12 mouse cellular contexts compared by ENCODE assay signal in genomic region chr6:29430681-29431420, GRCm38 (mm10). TPM values are rescaled to one million over a fixed set of nuclear protein-coding genes. Genes with fewer than 3 reads are reported as not detected.
DNase-seq lines count a peak whose midpoint lies in the region; ATAC-seq lines count a peak whose summit lies in the region.
"Had no signal": no experiment of that assay in that cellular context is flagged by ENCODE, and none has a peak within 500 bp of the region (broad histone marks: within the 10 kb centered on the region; RNA-seq: fewer than 3 reads in every experiment).

No protein-coding gene starts in this region.

- intact Hi-C loops in gastrocnemius, postnatal 14 days (cut with DNase I; ENCODE audit: low total_unique reads), result no loop called here

- H3K27me3 ChIP-seq in forebrain, embryonic 11.5 days (ENCODE audit: control insufficient read depth, insufficient read depth, low read length), result peaks cover 37% of the 10 kb centered on the region
- peaks cover 64% of the 10 kb centered on the region for H3K27me3 ChIP-seq in forebrain, embryonic 12.5 days
- peaks cover 46% of the 10 kb centered on the region for H3K27me3 ChIP-seq in limb, embryonic 12.5 days

- H3K4me2 ChIP-seq in forebrain, embryonic 11.5 days (ENCODE audit: low read depth, low read length, severe bottlenecking), result no peak overlapping the region
- H3K4me2 ChIP-seq in forebrain, embryonic 12.5 days, result no peak overlapping the region
- H3K4me2 ChIP-seq in limb, embryonic 12.5 days, result no peak overlapping the region
- H3K4me2 ChIP-seq: hindbrain, embryonic 14.5 days; liver, embryonic 13.5 days; midbrain, embryonic 12.5 days had no signal

- H3K9ac ChIP-seq in forebrain, embryonic 11.5 days (ENCODE audit: low read length), result no peak overlapping the region
- H3K9ac ChIP-seq in forebrain, embryonic 12.5 days, result no peak overlapping the region
- H3K9ac ChIP-seq in limb, embryonic 12.5 days (replicated peaks), result no peak overlapping the region
- H3K9ac ChIP-seq: hindbrain, embryonic 14.5 days; liver, embryonic 13.5 days; midbrain, embryonic 12.5 days had no signal

- no peaks in the 10 kb centered on the region for H3K36me3 ChIP-seq in forebrain, embryonic 11.5 days (ENCODE audit: control insufficient read depth, insufficient read depth, low read length)
- H3K36me3 ChIP-seq in forebrain, embryonic 12.5 days (replicated peaks), result no peaks in the 10 kb centered on the region
- H3K36me3 ChIP-seq in limb, embryonic 12.5 days, result peaks cover 5% of the 10 kb centered on the region; the same call in 1 of the 2 replicates
- H3K36me3 ChIP-seq: liver, embryonic 13.5 days; midbrain, embryonic 12.5 days had no signal

- no peak overlapping the region for H3K27ac ChIP-seq in forebrain, embryonic 11.5 days (ENCODE audit: low read depth, low read length)
- no peak overlapping the region for H3K27ac ChIP-seq in forebrain, embryonic 12.5 days
- 0 out of 2 replicates have a peak overlapping the region, but pooled peaks have one; percentile 13 for H3K27ac ChIP-seq in limb, embryonic 12.5 days
- H3K27ac ChIP-seq: hindbrain, embryonic 14.5 days; liver, embryonic 13.5 days; midbrain, embryonic 12.5 days had no signal

- no peak for ATAC-seq in forebrain, embryonic 11.5 days (replicated peaks; ENCODE audit: low FRiP score)
- no peak for ATAC-seq in forebrain, embryonic 12.5 days (ENCODE audit: low FRiP score)
- ATAC-seq in limb, embryonic 12.5 days (ENCODE audit: insufficient number of reproducible peaks, insufficient read depth, low FRiP score, low TSS enrichment, low read depth), result no peak

- peak; percentile 39 for DNase-seq in forebrain, embryonic 11.5 days (ENCODE audit: low spot score)
- peak; percentile 37 for DNase-seq in R1 (ENCODE audit: low read depth, low spot score)
- DNase-seq in gastrocnemius, postnatal 14 days, result peak; percentile 69
- no peak for DNase-seq in frontal cortex, postnatal 25 days (ENCODE audit: low spot score in 2 of 2)
- DNase-seq in urinary bladder, adult 18-20 months (ENCODE audit: low spot score in 2 of 2), result no peak
- DNase-seq in kidney, postnatal 4 days, result no peak
- DNase-seq: kidney, postnatal 14 days; liver, embryonic 13.5 days had no signal

- no peak overlapping the region for H3K4me3 ChIP-seq in forebrain, embryonic 11.5 days (ENCODE audit: low read depth, low read length)
- H3K4me3 ChIP-seq in forebrain, embryonic 12.5 days (replicated peaks), result no peak overlapping the region
- H3K4me3 ChIP-seq in limb, embryonic 12.5 days (replicated peaks), result no peak overlapping the region
- H3K4me3 ChIP-seq: liver, embryonic 13.5 days; midbrain, embryonic 12.5 days had no signal

- H3K9me3 ChIP-seq in forebrain, embryonic 11.5 days (ENCODE audit: control insufficient read depth, low read length), result no peaks in the 10 kb centered on the region
- no peaks in the 10 kb centered on the region for H3K9me3 ChIP-seq in forebrain, embryonic 12.5 days
- no peaks in the 10 kb centered on the region for H3K9me3 ChIP-seq in limb, embryonic 12.5 days
- H3K9me3 ChIP-seq: liver, embryonic 13.5 days; midbrain, embryonic 12.5 days had no signal

- 48% methylated on average over 15 of the region's 15 CpGs for WGBS in forebrain, embryonic 11.5 days
- WGBS in forebrain, embryonic 12.5 days, result 44% methylated on average over 15 of the region's 15 CpGs
- 37% methylated on average over 15 of the region's 15 CpGs for WGBS in limb, embryonic 12.5 days

- peaks cover 13% of the 10 kb centered on the region for H3K4me1 ChIP-seq in forebrain, embryonic 11.5 days (replicated peaks; ENCODE audit: control insufficient read depth, insufficient read depth, low read length)
- peaks cover 34% of the 10 kb centered on the region for H3K4me1 ChIP-seq in forebrain, embryonic 12.5 days
- peaks cover 49% of the 10 kb centered on the region for H3K4me1 ChIP-seq in limb, embryonic 12.5 days (replicated peaks)

RNA-seq across cellular contexts. Expression of gene Flnc, which starts 2.2 kb away (rescaled TPM):
- 2.4 and 2.6 TPM in 2 replicates for polyA plus RNA-seq in forebrain, embryonic 11.5 days (2014; fragmentation: Nextera tagmentation; extraction: Ambion mirVana)
- polyA plus RNA-seq in forebrain, embryonic 12.5 days (2016; fragmentation: Nextera tagmentation; extraction: Ambion mirVana), result 4.1 and 4.5 TPM in 2 replicates
- 100 to 1,000 TPM; 267 to 438 TPM for total RNA-seq in gastrocnemius, postnatal 14 days (2021)
- 10.8 and 13.9 TPM in 2 replicates for polyA plus RNA-seq in limb, embryonic 12.5 days (2016; fragmentation: Nextera tagmentation; extraction: Ambion mirVana)

RNA-seq across cellular contexts. Expression of gene Ccdc136, which starts 34.7 kb away (rescaled TPM):
- polyA plus RNA-seq in forebrain, embryonic 11.5 days (2014; fragmentation: Nextera tagmentation; extraction: Ambion mirVana), result 25.7 and 26.7 TPM in 2 replicates
- polyA plus RNA-seq in forebrain, embryonic 12.5 days (2016; fragmentation: Nextera tagmentation; extraction: Ambion mirVana), result 27.2 and 29.9 TPM in 2 replicates
- total RNA-seq in gastrocnemius, postnatal 14 days (2021), result 10 to 100 TPM in 1 of 2 experiments, 1 to 10 TPM in 1; 9.6 to 13.2 TPM
- polyA plus RNA-seq in limb, embryonic 12.5 days (2016; fragmentation: Nextera tagmentation; extraction: Ambion mirVana), result 31.8 and 40.1 TPM in 2 replicates

RNA-seq across cellular contexts. Expression of gene Atp6v1f, which starts 36.7 kb away (rescaled TPM):
- polyA plus RNA-seq in forebrain, embryonic 11.5 days (2014; fragmentation: Nextera tagmentation; extraction: Ambion mirVana), result 164 and 190 TPM in 2 replicates
- 196 and 197 TPM in 2 replicates for polyA plus RNA-seq in forebrain, embryonic 12.5 days (2016; fragmentation: Nextera tagmentation; extraction: Ambion mirVana)
- total RNA-seq in gastrocnemius, postnatal 14 days (2021), result 10 to 100 TPM; 97.8 to 99.2 TPM
- polyA plus RNA-seq in limb, embryonic 12.5 days (2016; fragmentation: Nextera tagmentation; extraction: Ambion mirVana), result 208 and 216 TPM in 2 replicates

RNA-seq across cellular contexts. Expression of gene Atp6v1fnb, which starts 40.4 kb away (rescaled TPM):
- 0.29 TPM in 1 of 2 replicates, not detected in the other for polyA plus RNA-seq in forebrain, embryonic 11.5 days (2014; fragmentation: Nextera tagmentation; extraction: Ambion mirVana)
- polyA plus RNA-seq in forebrain, embryonic 12.5 days (2016; fragmentation: Nextera tagmentation; extraction: Ambion mirVana), result 0.37 TPM in 1 of 2 replicates, not detected in the other
- not detected for total RNA-seq in gastrocnemius, postnatal 14 days (2021)
- 0.64 TPM in 1 of 2 replicates, not detected in the other for polyA plus RNA-seq in limb, embryonic 12.5 days (2016; fragmentation: Nextera tagmentation; extraction: Ambion mirVana)
- polyA plus RNA-seq: hindbrain, embryonic 14.5 days; liver, embryonic 13.5 days; midbrain, embryonic 12.5 days had no signal

RNA-seq across cellular contexts. Expression of gene Opn1sw, which starts 42.6 kb away (rescaled TPM):
- 0.31 and 0.43 TPM in 2 replicates for polyA plus RNA-seq in forebrain, embryonic 11.5 days (2014; fragmentation: Nextera tagmentation; extraction: Ambion mirVana)
- polyA plus RNA-seq in forebrain, embryonic 12.5 days (2016; fragmentation: Nextera tagmentation; extraction: Ambion mirVana), result 0.23 and 0.37 TPM in 2 replicates
- total RNA-seq in gastrocnemius, postnatal 14 days (2021), result under 1 TPM; 0.09 to 0.14 TPM
- polyA plus RNA-seq in limb, embryonic 12.5 days (2016; fragmentation: Nextera tagmentation; extraction: Ambion mirVana), result 0.31 and 1.1 TPM in 2 replicates
- polyA plus RNA-seq: liver, embryonic 13.5 days had no signal

Comparison
In these comparisons a context has a peak if more than half of its experiments do, and no peak if none do; other contexts are left out.
1. DNase-seq: peak in forebrain, embryonic 11.5 days (single experiment), R1 (single experiment) and gastrocnemius, postnatal 14 days (single experiment); none in frontal cortex, postnatal 25 days (0 of 2), urinary bladder, adult 18-20 months (0 of 2) and kidney, postnatal 4 days (0 of 2).